Mouse (Mus musculus): ENCODE data around the gene Hoxb5. TPM values are rescaled to one million over a fixed set of nuclear protein-coding genes. Genes with fewer than 3 reads are reported as not detected.

Gene Hoxb5
- 0.56 and 17.7 TPM in 2 replicates for polyA plus RNA-seq (2012; rRNA removed)

DNA sequence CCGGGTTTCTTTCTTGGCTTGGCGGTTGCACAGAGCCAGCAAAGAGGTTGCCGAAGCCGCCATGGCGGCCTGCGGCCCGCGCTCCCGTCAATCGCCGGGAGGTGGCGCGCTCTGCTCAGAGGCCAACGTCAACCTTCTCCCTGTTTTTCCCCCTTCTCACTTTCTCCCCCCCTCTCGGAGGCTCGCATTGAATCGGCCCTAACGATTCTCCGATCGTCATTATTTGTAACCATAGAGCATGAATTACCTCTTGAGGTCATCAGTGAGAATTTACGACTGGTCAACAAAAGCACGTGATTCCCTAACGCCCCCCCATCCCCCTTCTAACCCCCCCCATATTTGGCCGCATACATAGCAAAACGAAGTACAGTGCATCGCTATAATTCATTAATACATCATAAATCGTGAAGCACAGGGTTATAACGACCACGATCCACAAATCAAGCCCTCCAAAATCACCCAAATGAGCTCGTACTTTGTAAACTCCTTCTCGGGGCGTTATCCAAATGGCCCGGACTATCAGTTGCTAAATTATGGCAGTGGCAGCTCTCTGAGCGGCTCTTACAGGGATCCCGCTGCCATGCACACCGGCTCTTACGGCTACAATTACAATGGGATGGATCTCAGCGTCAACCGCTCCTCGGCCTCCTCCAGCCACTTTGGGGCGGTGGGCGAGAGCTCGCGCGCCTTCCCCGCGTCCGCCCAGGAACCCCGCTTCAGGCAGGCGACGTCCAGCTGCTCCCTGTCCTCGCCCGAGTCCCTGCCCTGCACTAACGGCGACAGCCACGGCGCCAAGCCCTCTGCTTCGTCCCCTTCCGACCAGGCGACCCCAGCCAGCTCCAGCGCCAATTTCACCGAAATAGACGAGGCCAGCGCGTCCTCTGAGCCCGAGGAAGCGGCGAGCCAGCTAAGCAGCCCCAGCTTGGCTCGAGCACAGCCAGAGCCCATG is at the start of gene Hoxb5:
Gene Hoxb5 (plus strand): TSS at position 186 of the 949 bp plus-strand sequence.

DNA sequence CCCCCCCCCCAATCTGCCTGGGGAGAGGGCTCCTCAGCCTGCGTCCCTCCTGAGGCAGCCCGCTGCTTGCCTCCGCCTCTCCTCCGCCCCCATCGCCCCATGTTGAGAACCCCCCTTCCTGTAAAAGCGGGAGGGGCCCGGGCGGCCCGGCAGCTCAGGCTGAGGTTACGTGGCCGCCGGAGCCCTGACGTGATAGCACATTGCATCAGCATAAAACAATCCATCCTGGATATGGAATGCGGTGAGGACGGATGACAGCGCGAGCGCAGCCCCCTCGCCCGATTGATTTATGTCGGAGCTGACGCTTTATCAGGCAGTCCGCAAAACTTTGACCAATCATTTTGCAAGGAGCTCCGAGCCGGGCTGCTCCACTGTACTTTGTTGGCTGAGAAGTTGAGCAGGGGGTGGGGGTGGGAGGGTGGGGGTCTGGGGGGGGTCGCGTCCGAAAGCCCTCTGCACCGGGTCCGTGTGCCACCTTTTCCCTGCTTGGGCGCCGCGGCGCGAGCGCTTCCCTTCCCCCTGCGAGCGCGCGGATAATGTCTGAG is 32.1 kb upstream of the Hoxb5 start, which contains the start of gene Hoxb9:
Gene Hoxb9 (plus strand): TSS at position 462 of the 545 bp plus-strand sequence.

DNA sequence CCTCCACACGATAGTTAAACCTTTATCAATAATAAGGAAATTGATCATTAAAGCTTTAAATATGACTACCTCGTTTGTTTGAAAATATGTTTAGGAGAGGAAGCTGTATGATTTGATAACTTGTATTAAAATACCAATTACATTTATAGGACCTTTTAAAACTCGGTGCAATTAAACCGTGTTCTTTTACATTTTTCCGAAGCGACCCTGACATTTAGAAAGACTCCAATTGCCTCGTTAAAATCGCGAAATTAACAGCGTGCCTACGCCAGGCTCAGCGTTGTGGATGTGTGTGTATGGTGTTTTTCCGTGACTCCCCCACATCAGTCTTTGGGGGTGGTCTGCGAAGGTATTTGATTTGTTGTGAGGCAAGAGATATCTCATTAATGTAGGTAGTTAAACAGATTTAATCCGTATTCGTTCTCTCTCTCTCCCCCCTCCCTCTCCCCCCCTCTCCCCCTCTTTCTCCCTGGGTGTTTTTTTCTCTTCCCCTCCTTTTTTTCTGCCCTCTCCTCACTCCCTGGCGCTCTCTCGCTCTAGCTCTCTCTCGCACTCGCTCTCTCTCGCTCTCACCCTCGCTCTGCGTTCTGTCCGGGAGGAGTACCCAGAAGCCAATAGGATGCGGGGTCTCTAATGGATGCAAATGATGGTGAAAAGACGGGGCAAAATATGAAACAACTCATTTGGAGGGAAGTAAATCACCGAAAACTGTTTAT is 21.1 kb upstream of the Hoxb5 start, which contains the start of gene Hoxb8:
Gene Hoxb8 (plus strand): TSS at position 51 of the 716 bp plus-strand sequence.

DNA sequence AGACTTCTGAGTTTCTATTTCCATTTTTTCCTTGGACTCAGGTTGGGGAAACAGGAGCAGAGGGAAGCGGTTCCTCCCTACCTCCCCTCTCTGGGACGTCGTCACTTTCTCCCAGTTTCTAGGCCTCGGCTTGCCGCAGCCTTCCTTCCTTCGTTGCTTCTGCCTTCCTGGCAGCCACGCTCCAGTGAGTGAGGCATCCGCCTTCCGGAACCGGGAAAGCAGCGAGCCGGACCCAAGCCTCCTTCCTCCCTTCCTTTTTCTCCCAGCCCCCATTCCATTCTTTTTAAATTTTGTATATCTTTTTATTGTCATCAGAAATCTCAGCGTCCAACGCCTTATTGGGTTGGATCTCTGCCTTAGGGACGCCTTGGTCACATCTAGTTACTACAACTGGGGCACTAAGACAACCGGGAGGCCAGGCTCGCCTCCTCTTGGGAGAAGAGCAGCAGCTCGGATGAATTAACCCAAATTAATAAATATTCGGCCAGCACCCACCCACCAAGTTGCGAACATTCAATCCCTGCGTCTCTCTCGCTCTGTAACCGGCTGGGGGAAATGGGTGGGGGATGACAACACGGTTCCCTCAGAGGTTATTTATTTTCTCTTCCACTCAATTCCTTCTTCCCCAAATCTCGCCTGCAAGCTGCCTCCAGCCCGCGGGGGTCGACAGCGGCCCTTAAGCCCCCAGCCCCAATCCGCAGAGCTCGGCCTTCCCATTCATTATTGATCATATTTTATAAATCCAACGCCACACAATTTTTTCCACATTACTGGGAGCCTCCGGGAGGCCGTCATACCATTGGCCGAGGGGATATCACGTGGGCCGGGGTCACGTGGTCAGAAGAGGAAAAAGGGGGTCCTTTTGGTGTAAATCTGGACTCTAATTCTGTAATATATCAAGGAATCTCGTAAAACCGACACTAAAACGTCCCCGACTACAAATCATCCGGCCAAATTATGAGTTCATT is 17.1 kb upstream of the Hoxb5 start, which contains the start of gene Hoxb7:
Gene Hoxb7 (plus strand): TSS at position 853 of the 968 bp plus-strand sequence.

DNA sequence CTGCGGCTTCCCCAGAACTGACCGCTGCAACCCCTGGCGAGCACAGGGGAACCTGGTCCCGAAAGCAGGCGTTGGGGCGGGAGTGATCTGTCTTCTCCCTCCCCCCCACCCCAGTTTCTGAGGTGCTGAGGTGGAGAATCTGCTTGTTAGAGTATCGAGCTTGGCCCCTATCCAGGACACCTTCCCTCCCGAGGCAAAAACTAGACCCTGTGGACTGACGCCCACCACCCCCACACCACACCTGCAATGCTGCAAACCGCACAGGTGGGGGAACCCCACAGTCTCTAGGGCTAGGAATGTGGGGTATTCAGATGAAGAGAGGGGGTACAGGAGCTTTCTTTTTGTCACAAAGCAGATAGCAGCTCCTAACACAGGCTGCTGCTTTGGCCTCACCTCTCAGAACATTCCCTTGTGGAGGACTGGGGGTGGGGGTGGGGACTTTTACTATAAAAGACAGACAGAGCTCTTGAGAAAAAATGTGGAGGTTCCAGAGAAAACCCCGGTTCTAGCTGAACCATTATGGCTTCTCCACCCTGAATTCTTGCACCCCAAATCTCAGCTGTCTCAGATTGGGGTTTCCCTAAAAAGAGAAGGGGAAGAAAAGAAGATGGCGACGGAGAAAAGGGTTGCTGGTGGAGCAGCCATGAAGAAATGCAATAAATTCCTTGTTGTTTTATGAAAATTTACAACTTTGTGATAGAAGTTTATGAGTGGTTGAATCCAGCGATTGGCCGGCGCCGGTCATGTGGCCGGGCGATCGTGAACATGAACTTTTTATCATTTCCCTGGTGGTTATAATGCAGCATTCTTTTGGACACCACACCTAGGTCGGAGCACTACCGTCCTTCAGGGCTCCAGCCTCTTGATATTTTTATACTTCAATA is 11.2 kb upstream of the Hoxb5 start, which contains the start of gene Hoxb6:
Gene Hoxb6 (plus strand): TSS at position 796 of the 884 bp plus-strand sequence.

DNA sequence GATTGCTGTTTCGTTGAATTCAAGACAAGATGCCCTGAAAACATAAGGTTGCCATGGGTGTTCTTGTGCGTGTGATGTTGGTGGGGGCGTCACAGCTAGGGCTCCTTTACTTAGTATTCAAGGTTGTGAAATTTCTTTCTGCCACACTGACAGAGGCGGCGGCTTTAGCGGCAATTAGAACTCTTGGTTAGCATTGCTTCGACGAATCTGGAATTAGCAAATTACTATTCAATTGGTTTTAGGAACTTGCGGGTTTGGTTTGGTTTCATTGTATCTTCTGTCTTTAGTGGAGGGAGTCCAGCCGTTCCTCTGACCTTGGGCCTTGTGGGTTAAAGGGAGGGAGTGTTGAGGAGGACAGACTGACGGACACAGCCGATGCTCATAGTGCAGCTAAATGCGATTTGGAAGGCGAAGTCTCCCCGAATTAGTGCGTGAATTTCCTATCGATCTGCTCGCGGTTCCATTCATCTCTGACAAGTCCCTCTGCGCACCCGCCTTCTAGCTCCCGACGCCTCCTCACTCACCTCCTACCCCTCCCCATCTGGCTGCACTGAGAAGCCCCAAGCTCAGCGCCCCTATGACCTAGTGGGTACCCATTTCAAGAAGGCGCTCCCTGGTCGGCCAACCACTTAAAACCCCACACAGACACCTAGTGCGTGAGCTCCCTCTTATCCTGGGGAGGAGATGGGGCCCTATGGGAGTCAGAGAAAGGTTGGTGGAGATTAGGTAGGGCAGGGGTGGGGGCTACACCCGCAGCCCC is 14.7 kb downstream of the Hoxb5 start, which contains the start of gene Hoxb4:
Gene Hoxb4 (plus strand): TSS at position 660 of the 760 bp plus-strand sequence.

DNA sequence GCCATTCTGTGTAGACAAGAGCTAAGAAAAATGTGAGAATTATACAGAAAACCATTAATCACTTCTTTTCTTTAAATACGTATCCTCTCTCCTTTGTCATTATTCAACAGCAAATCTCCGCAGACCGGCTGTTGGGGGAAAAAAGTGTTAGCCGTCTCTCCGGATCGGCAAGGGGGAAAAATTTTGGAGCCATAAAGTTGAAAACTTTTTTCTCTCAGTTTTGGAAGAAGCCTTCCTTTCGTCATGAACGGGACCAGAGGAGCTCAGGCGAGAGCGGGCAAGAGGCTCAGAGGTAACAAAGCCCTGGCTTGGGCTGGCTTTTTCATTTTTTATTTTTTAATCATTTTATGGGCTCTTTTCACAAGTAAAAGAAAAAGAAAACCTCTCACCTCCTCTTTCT is 20.0 kb downstream of the Hoxb5 start, which contains the start of gene Hoxb3:
Gene Hoxb3 (plus strand): TSS at position 173 of the 400 bp plus-strand sequence.

DNA sequence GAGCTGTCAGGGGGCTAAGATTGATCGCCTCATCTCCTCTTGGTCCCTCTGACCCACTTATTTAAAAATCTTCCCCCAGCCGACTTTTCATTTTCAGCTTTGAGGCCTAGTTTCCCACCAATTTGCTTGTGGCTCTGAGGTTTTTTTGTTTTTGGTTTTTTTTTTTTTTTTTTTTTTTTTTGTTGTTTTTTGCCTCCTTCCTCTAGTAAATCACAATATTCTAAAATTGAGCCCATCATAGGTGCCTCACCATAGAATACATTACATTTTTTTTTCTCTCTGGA is 47.1 kb downstream of the Hoxb5 start, which contains the start of gene Hoxb2:
Gene Hoxb2 (plus strand): TSS at position 185 of the 284 bp plus-strand sequence.

Other genes starting within 250 kb of the Hoxb5 start
- gene Ube2z, start 237.9 kb upstream of the Hoxb5 start, polyA plus RNA-seq (2012; rRNA removed): 37.6 and 45.1 TPM in 2 replicates
- gene Atp5g1, start 227.7 kb upstream of the Hoxb5 start, polyA plus RNA-seq (2012; rRNA removed): 217 and 260 TPM in 2 replicates
- gene Calcoco2, start 191.4 kb upstream of the Hoxb5 start, polyA plus RNA-seq (2012; rRNA removed): not detected in 2 replicates
- 0.06 and 0.08 TPM in 2 replicates for gene Ttll6, start 169.6 kb upstream of the Hoxb5 start, polyA plus RNA-seq (2012; rRNA removed)
- 0.09 TPM in 1 of 2 replicates, not detected in the other for gene Hoxb13, start 109.0 kb upstream of the Hoxb5 start, polyA plus RNA-seq (2012; rRNA removed)
- 0.19 and 33.6 TPM in 2 replicates for gene Hoxb9, start 31.9 kb upstream of the Hoxb5 start, polyA plus RNA-seq (2012; rRNA removed)
- gene Hoxb8, start 21.4 kb upstream of the Hoxb5 start, polyA plus RNA-seq (2012; rRNA removed): 0.85 and 34.6 TPM in 2 replicates
- gene Hoxb7, start 16.7 kb upstream of the Hoxb5 start, polyA plus RNA-seq (2012; rRNA removed): 1.5 and 10.7 TPM in 2 replicates
- 1.6 and 25.5 TPM in 2 replicates for gene Hoxb6, start 10.9 kb upstream of the Hoxb5 start, polyA plus RNA-seq (2012; rRNA removed)
- gene Hoxb4, start 14.9 kb downstream of the Hoxb5 start, polyA plus RNA-seq (2012; rRNA removed): 1.6 and 11.1 TPM in 2 replicates
- gene Hoxb3, start 20.0 kb downstream of the Hoxb5 start, polyA plus RNA-seq (2012; rRNA removed): 2.1 and 37.0 TPM in 2 replicates
- gene Hoxb2, start 47.2 kb downstream of the Hoxb5 start, polyA plus RNA-seq (2012; rRNA removed): 2.4 and 26.0 TPM in 2 replicates
- gene Hoxb1, start 62.4 kb downstream of the Hoxb5 start, polyA plus RNA-seq (2012; rRNA removed): 0.17 and 0.84 TPM in 2 replicates
- gene Skap1, start 161.3 kb downstream of the Hoxb5 start, polyA plus RNA-seq (2012; rRNA removed): 0.96 and 0.98 TPM in 2 replicates